Mouse (Mus musculus) cortical plate, adult 2 months (tissue): ENCODE measurements around the gene Slc27a1.

Experiments used
- CTCF ChIP-seq: fragments of 200-500 bp; IDR thresholded peaks from 2 replicates; pipeline ENCODE4 v1.5.1; 2011; ENCODE audit warnings: mild to moderate bottlenecking, control low read depth, low read length; ENCODE audit not compliant: insufficient read depth; ENCODE audit errors: extremely low read depth
- POLR2A ChIP-seq: fragments of 200-500 bp; IDR thresholded peaks from 2 replicates; pipeline ENCODE4 v1.6.1; 2011; ENCODE audit warnings: mild to moderate bottlenecking, low read length, control low read depth; ENCODE audit not compliant: insufficient read depth; ENCODE audit errors: extremely low read depth

DNA sequence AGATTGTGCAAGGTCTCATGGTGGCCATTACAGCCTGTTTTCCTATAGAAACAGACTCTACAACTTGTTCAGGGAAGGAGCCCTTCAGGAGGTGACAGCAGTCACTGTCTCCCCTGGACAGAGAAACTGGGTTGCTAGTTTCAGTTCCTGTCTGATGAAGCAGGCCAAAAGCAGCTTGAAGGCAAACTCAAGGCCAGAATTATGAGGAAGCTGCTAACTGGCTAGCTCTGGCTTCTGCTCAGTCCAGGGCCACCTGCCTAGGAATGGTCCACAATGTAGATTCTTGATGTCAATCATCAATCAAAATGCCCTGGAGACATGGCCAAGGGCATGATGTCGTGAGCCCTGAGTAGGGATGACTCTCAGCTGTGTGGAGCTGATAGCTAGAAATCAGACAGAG lies 56.4 kb downstream of the Slc27a1 start:
- no peak for TF ChIP-seq CTCF
- TF ChIP-seq POLR2A = no peak
